Mouse (Mus musculus): ENCODE measurements around the gene Fndc3b.

GRCm38 (mm10) chr3:27712421-27712820 lies 1.3 kb upstream of the Fndc3b start:
- TF ChIP-seq MAX (IDR thresholded peaks at IDR 0.05): no peak
- TF ChIP-seq MYOD1 (IDR thresholded peaks at IDR 0.05; ENCODE audit: control insufficient read depth, insufficient read length, low read depth): no peak
- TF ChIP-seq CTCF (IDR thresholded peaks at IDR 0.05; ENCODE audit: control insufficient read depth, insufficient read depth, insufficient read length): no peak
- TF ChIP-seq USF1 (IDR thresholded peaks at IDR 0.05; ENCODE audit: low read depth): no peak
- no peak for TF ChIP-seq CEBPB (IDR thresholded peaks at IDR 0.05; ENCODE audit: low read depth)
- TF ChIP-seq FOSL1 (IDR thresholded peaks at IDR 0.05; ENCODE audit: insufficient read depth, low read length, poor library complexity, severe bottlenecking): no peak

Measured in C2C12 (cell line).